Mouse (Mus musculus): ENCODE measurements at regions not wholly inside any gene's neighbourhood (a gene's known extent, or its start where the extent isn't known, plus 50 kb on each side); places are given as distances from the start of the nearest gene placed in this dataset.

- TF ChIP-seq FLI1 (IDR thresholded peaks at IDR 0.05; ENCODE audit: low read length) (no peak), GATA1 (IDR thresholded peaks at IDR 0.05; ENCODE audit: borderline replicate concordance, low read length) (no peak)
These were observed 145.8 kb upstream of the Mon1b start for GRCm38 (mm10) chr8:113489436-113490107.

Measured in megakaryocyte, embryonic 14.5 days (primary cell).